Mouse (Mus musculus): Measurements from ENCODE around the gene Gm10718.
"Not testable (repeated sequence)": the region's sequence is repeated elsewhere in the genome, so short reads cannot be mapped to it uniquely, and the experiment has no call there.

Gene Gm10718

GRCm38 (mm10) chr9:3023312-3023984, at the start of gene Gm10718:
TSS of gene Gm10718 (plus strand) at chr9:3023547.
- DNase-seq: peak; percentile 13

- DNase-seq: peak; percentile 12
Measured at GRCm38 (mm10) chr9:3000445-3000972, 22.8 kb upstream of the Gm10718 start, which contains the start of gene Gm10722. TSS of gene Gm10722 (plus strand) at chr9:3000922.

GRCm38 (mm10) chr9:3001006-3001405, 22.3 kb upstream of the Gm10718 start:
- DNase-seq: not testable (repeated sequence)

GRCm38 (mm10) chr9:3001948-3002659, 21.2 kb upstream of the Gm10718 start:
- peak; percentile 65 for DNase-seq

GRCm38 (mm10) chr9:3002794-3003396, 20.5 kb upstream of the Gm10718 start, which contains the start of gene Gm11168:
TSS of gene Gm11168 (plus strand) at chr9:3003346.
- DNase-seq: not testable (repeated sequence)

- DNase-seq: not testable (repeated sequence)
Measured at GRCm38 (mm10) chr9:3006179-3006578, 17.2 kb upstream of the Gm10718 start.

GRCm38 (mm10) chr9:3006636-3007035, 16.7 kb upstream of the Gm10718 start:
- peak; percentile 93 for DNase-seq

- DNase-seq: not testable (repeated sequence)
Measured at GRCm38 (mm10) chr9:3007272-3007671, 16.1 kb upstream of the Gm10718 start.

GRCm38 (mm10) chr9:3009331-3009730, 14.0 kb upstream of the Gm10718 start:
- DNase-seq: not testable (repeated sequence)

GRCm38 (mm10) chr9:3012054-3012621, 11.2 kb upstream of the Gm10718 start:
- not testable (repeated sequence) for DNase-seq

GRCm38 (mm10) chr9:3012733-3013279, 10.5 kb upstream of the Gm10718 start, which contains the start of gene Gm10721:
TSS of gene Gm10721 (plus strand) at chr9:3013140.
- DNase-seq: not testable (repeated sequence)

GRCm38 (mm10) chr9:3015354-3015753, 8.0 kb upstream of the Gm10718 start, which contains the start of gene Gm10720:
TSS of gene Gm10720 (plus strand) at chr9:3015654.
- DNase-seq: not testable (repeated sequence)

- DNase-seq: not testable (repeated sequence)
Measured at GRCm38 (mm10) chr9:3015896-3016295, 7.5 kb upstream of the Gm10718 start.

- DNase-seq: not testable (repeated sequence)
Measured at GRCm38 (mm10) chr9:3017108-3017507, 6.2 kb upstream of the Gm10718 start, which contains the start of gene Gm10719. TSS of gene Gm10719 (plus strand) at chr9:3017408.

- DNase-seq: not testable (repeated sequence)
Measured at GRCm38 (mm10) chr9:3018944-3019343, 4.4 kb upstream of the Gm10718 start.

- DNase-seq: not testable (repeated sequence)
Measured at GRCm38 (mm10) chr9:3019835-3020727, 3.3 kb upstream of the Gm10718 start.

- peak; percentile 17 for DNase-seq
Measured at GRCm38 (mm10) chr9:3022316-3023008, 885 bp upstream of the Gm10718 start.

GRCm38 (mm10) chr9:3023985-3024648, 770 bp downstream of the Gm10718 start:
- peak; percentile 94 for DNase-seq

- DNase-seq: not testable (repeated sequence)
Measured at GRCm38 (mm10) chr9:3024912-3025467, 1.6 kb downstream of the Gm10718 start, which contains the start of gene Gm10717. TSS of gene Gm10717 (plus strand) at chr9:3025417.

Measured in kidney, adult 11 months (tissue).